Mouse (Mus musculus): ENCODE measurements around the gene Slc39a10.
"Not testable (repeated sequence)": the region's sequence is repeated elsewhere in the genome, so short reads cannot be mapped to it uniquely, and the experiment has no call there.

Gene Slc39a10

GRCm38 (mm10) chr1:46805074-46805473 lies 87.6 kb downstream of the Slc39a10 start:
- DNase-seq (ENCODE audit: extremely low read depth, insufficient read length, low spot score) = no peak

- peak; percentile 32 for DNase-seq (ENCODE audit: extremely low read depth, insufficient read length, low spot score)
Measured at GRCm38 (mm10) chr1:46782227-46782626, 110.4 kb downstream of the Slc39a10 start.

GRCm38 (mm10) chr1:46770077-46770695 lies 122.5 kb downstream of the Slc39a10 start:
- DNase-seq (ENCODE audit: extremely low read depth, insufficient read length, low spot score) = not testable (repeated sequence)

GRCm38 (mm10) chr1:46769318-46769717 lies 123.3 kb downstream of the Slc39a10 start:
- DNase-seq (ENCODE audit: extremely low read depth, insufficient read length, low spot score) = not testable (repeated sequence)

GRCm38 (mm10) chr1:46764600-46764999 lies 128.1 kb downstream of the Slc39a10 start:
- DNase-seq (ENCODE audit: extremely low read depth, insufficient read length, low spot score) = not testable (repeated sequence)
